Mouse (Mus musculus): Measurements from ENCODE around the gene Gm20390.

GRCm38 (mm10) chr11:93984619-93985018, 16.5 kb upstream of the Gm20390 start:
- no peak for TF ChIP-seq CTCF (IDR thresholded peaks at IDR 0.05; ENCODE audit: borderline replicate concordance, insufficient read depth, low read depth, low read length)
- no peak for TF ChIP-seq POLR2A (IDR thresholded peaks at IDR 0.05; ENCODE audit: borderline replicate concordance, insufficient read depth, low read length)
